Mouse (Mus musculus): ENCODE measurements around the gene Grap2.

GRCm38 (mm10) chr15:80674700-80675099 is 102.3 kb downstream of the Grap2 start:
- TF ChIP-seq GATA1 (IDR thresholded peaks at IDR 0.05; ENCODE audit: low read length) (no peak), TAL1 (IDR thresholded peaks at IDR 0.05; ENCODE audit: low read length) (no peak)
